Mouse (Mus musculus) ES-E14 (cell line): ENCODE results near the gene Nectin1. TPM values are rescaled to one million over a fixed set of nuclear protein-coding genes. Genes with fewer than 3 reads are reported as not detected.

Experiments
- DNase-seq: peaks from one replicate; pipeline ENCODE4 v3.0.0-alpha.2; 2013; ENCODE audit warnings: low read depth, low spot score
- H3K27ac ChIP-seq: 2 replicates; pipeline ENCODE4 v1.5.1; 2012; ENCODE audit warnings: low read depth, mild to moderate bottlenecking, low read length, moderate library complexity, mixed read lengths; ENCODE audit not compliant: poor library complexity, insufficient read depth, severe bottlenecking
- H3K36me3 ChIP-seq: 2 replicates; pipeline ENCODE4 v1.6.1; 2012; ENCODE audit warnings: mild to moderate bottlenecking, low read length, moderate library complexity, mixed read lengths; ENCODE audit not compliant: control insufficient read depth, poor library complexity, insufficient read depth, severe bottlenecking
- H3K4me1 ChIP-seq, 2 experiments: fragments of 150-350 bp in 1 of 2; sonication (generic) in 1 of 2; 2 replicates each; pipeline ENCODE4 v1.6.1; 2012; ENCODE audit warnings: low read length in 2 of 2, mild to moderate bottlenecking in 1 of 2, mixed read lengths in 1 of 2; ENCODE audit not compliant: control insufficient read depth in 2 of 2, insufficient read depth in 2 of 2, poor library complexity in 1 of 2
- H3K4me3 ChIP-seq, 2 experiments: fragments of 150-350 bp in 1 of 2; sonication (generic) in 1 of 2; 2 replicates each; pipeline ENCODE4 v1.5.1; 2012; ENCODE audit warnings: low read length in 2 of 2, low read depth in 1 of 2, mild to moderate bottlenecking in 1 of 2, mixed read lengths in 1 of 2; ENCODE audit not compliant: insufficient read depth in 1 of 2, poor library complexity in 1 of 2, severe bottlenecking in 1 of 2
- H3K9ac ChIP-seq: 2 replicates; pipeline ENCODE4 v1.6.1; 2012; ENCODE audit warnings: low read depth, mild to moderate bottlenecking, low read length, mixed read lengths; ENCODE audit not compliant: poor library complexity, insufficient read depth, severe bottlenecking
- H3K9me3 ChIP-seq: fragments of 150-350 bp; sonication (generic); 2 replicates; pipeline ENCODE4 v1.6.1; 2012; ENCODE audit warnings: low read depth, mild to moderate bottlenecking, low read length; ENCODE audit not compliant: control insufficient read depth, insufficient read depth
- CHD2 ChIP-seq: IDR thresholded peaks from 2 replicates; pipeline ENCODE4 v1.6.1; 2014; ENCODE audit warnings: mild to moderate bottlenecking, low read depth, low read length, inconsistent platforms
- HCFC1 ChIP-seq: IDR thresholded peaks from 2 replicates; pipeline ENCODE4 v1.6.1; 2012; ENCODE audit warnings: low read length, inconsistent platforms, borderline replicate concordance; ENCODE audit not compliant: insufficient read depth
- MAFK ChIP-seq: IDR thresholded peaks from 2 replicates; pipeline ENCODE4 v1.6.1; 2014; ENCODE audit warnings: mild to moderate bottlenecking, low read depth, low read length, inconsistent platforms; ENCODE audit not compliant: insufficient read depth
- ZC3H11A ChIP-seq: IDR thresholded peaks from 2 replicates; pipeline ENCODE4 v1.6.1; 2012; ENCODE audit warnings: low read depth, mild to moderate bottlenecking, inconsistent platforms, low read length, borderline replicate concordance
- ZNF384 ChIP-seq: IDR thresholded peaks from 2 replicates; pipeline ENCODE4 v1.6.1; 2012; ENCODE audit warnings: low read depth, low read length, inconsistent platforms
- in situ Hi-C, 2 experiments: fragments of 600-800 bp; cut with MboI; formaldehyde crosslinking; loops; one replicate each; pipeline ENCODE4 v1.15.1; 2025; ENCODE audit warnings: low sequenced_read_pairs in 2 of 2, inconsistent platforms in 1 of 2; ENCODE audit not compliant: unreplicated experiment in 2 of 2
- total RNA-seq: library from RNA; depleted of rRNA; stranded (reverse); fragments of 300-350 nt; gene quantifications from 2 replicates; pipeline ENCODE4 v1.2.3, GENCODE M21; 2012

Nectin1 gene
- total RNA-seq, 1 experiment, result 12.9 TPM

GRCm38 (mm10) chr9:43730284-43731027 lies 13.3 kb upstream of the Nectin1 start:
- Histone ChIP-seq H3K9me3 (no peaks in the 10 kb centered on the region), H3K27ac (no peak overlapping the region), H3K4me3 (no peak overlapping the region), H3K9ac (no peak overlapping the region), H3K4me1 (peaks cover 6 to 21% of the 10 kb centered on the region in 2 experiments), H3K36me3 (no peaks in the 10 kb centered on the region)
- no peak for TF ChIP-seq MAFK
- TF ChIP-seq ZNF384, result no peak
- TF ChIP-seq ZC3H11A, result no peak
- no peak for TF ChIP-seq HCFC1
- TF ChIP-seq CHD2, result no peak
- in situ Hi-C loops, result no loop called here
- DNase-seq, result no peak

GRCm38 (mm10) chr9:43731880-43732279 lies 11.9 kb upstream of the Nectin1 start:
- no peak for DNase-seq
- Histone ChIP-seq H3K27ac (no peak overlapping the region), H3K4me3 (no peak overlapping the region), H3K9ac (no peak overlapping the region), H3K4me1 (peaks cover 11 to 27% of the 10 kb centered on the region in 2 experiments), H3K36me3 (no peaks in the 10 kb centered on the region), H3K9me3 (no peaks in the 10 kb centered on the region)
- in situ Hi-C loops, result no loop called here
- TF ChIP-seq CHD2 (no peak), ZNF384 (no peak), MAFK (no peak), ZC3H11A (no peak), HCFC1 (no peak)

- in situ Hi-C loops, result no loop called here
- no peak for TF ChIP-seq MAFK
- TF ChIP-seq CHD2, result no peak
- no peak for TF ChIP-seq ZC3H11A
- no peak for TF ChIP-seq HCFC1
- TF ChIP-seq ZNF384, result no peak
- no peak overlapping the region for H3K27ac ChIP-seq
- H3K4me1 ChIP-seq, result peaks cover 13 to 33% of the 10 kb centered on the region in 2 experiments
- H3K4me3 ChIP-seq, result no peak overlapping the region
- DNase-seq, result no peak
- H3K9ac ChIP-seq, result no peak overlapping the region
- no peaks in the 10 kb centered on the region for H3K36me3 ChIP-seq
- no peaks in the 10 kb centered on the region for H3K9me3 ChIP-seq
These were observed 11.1 kb upstream of the Nectin1 start for GRCm38 (mm10) chr9:43732671-43733070.

- Histone ChIP-seq H3K36me3 (no peaks in the 10 kb centered on the region), H3K4me3 (no peak overlapping the region), H3K9me3 (no peaks in the 10 kb centered on the region), H3K9ac (no peak overlapping the region), H3K27ac (no peak overlapping the region), H3K4me1 (peaks cover 9 to 38% of the 10 kb centered on the region in 2 experiments)
- in situ Hi-C loops, result no loop called here
- no peak for DNase-seq
- TF ChIP-seq MAFK, result no peak
- no peak for TF ChIP-seq ZNF384
- no peak for TF ChIP-seq ZC3H11A
- TF ChIP-seq HCFC1, result no peak
- TF ChIP-seq CHD2, result no peak
These were observed 8.8 kb upstream of the Nectin1 start for GRCm38 (mm10) chr9:43734952-43735351.
